Mouse (Mus musculus): Measurements from ENCODE around the gene Pms1. TPM values are rescaled to one million over a fixed set of nuclear protein-coding genes. Genes with fewer than 3 reads are reported as not detected.

Pms1 gene
- polyA plus RNA-seq, 1 experiment = 2.1 TPM

DNA sequence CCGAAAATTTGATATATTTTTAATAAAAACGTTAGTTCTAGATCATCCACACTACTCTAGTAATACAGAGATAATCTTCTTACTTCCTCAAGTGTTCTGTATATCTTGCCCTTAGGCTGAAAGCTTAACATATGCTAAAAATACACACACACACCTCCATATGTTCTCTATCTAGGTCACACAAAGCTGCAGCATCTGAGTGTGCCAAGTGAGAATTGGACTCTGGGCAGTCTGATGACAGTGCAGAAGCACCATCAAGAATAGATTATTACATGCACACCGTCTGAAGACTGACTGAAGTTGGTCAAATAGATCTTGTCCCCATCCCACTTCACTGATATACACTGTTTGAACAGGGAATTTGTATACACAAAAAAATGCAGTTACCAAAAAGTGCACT, 71.2 kb downstream of the Pms1 start:
- H3K36me3 ChIP-seq (ENCODE audit: control insufficient read depth, insufficient read depth) = no peaks in the 10 kb centered on the region
- no peak for TF ChIP-seq MYOG (IDR thresholded peaks at IDR 0.05; ENCODE audit: control insufficient read depth, extremely low read depth, insufficient read length)
- no peak for TF ChIP-seq FOSL1 (IDR thresholded peaks at IDR 0.05; ENCODE audit: insufficient read depth, low read length, poor library complexity, severe bottlenecking)
- no peak for TF ChIP-seq MYOD1 (IDR thresholded peaks at IDR 0.05; ENCODE audit: control insufficient read depth, insufficient read length, low read depth)
- TF ChIP-seq USF1 (IDR thresholded peaks at IDR 0.05; ENCODE audit: low read depth) = no peak
- TF ChIP-seq CTCF (IDR thresholded peaks at IDR 0.05; ENCODE audit: control insufficient read depth, insufficient read depth, insufficient read length) = no peak
- TF ChIP-seq CEBPB (IDR thresholded peaks at IDR 0.05; ENCODE audit: low read depth) = no peak
- no peak for TF ChIP-seq MAX (IDR thresholded peaks at IDR 0.05)

DNA sequence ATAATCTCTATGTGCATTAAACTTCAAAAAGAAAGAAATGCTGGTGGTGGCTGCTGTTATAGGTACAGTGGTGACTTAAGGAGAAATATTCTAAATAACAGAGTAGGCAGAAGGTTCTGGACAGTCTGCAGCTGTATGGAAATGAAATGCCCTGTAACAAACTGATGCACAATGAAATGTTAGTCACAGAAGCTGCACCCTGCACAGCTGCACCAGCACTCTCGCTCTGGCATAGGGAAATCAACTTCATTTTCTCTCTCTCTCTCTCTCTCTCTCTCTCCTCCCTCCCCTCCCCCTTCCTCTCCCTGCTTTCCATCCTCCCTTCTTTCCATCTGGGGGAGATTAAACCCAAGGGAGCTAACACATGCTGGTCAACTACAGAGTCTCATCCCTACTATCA, 72.0 kb downstream of the Pms1 start:
- Histone ChIP-seq H3K27me3 (ENCODE audit: control insufficient read depth, insufficient read depth, insufficient read length) (no peaks in the 10 kb centered on the region), H3K36me3 (ENCODE audit: control insufficient read depth, insufficient read depth) (no peaks in the 10 kb centered on the region), H3K4me3 (ENCODE audit: insufficient read depth, poor library complexity, severe bottlenecking) (no peak overlapping the region), H3K79me2 (ENCODE audit: control insufficient read depth, insufficient read depth) (no peaks in the 10 kb centered on the region), H3K79me3 (ENCODE audit: low read depth) (no peaks in the 10 kb centered on the region), H3ac (ENCODE audit: control insufficient read depth, insufficient read length, low read depth) (no peak overlapping the region)
- no peak for TF ChIP-seq MYOG (IDR thresholded peaks at IDR 0.05; ENCODE audit: control insufficient read depth, extremely low read depth, insufficient read length)
- no peak for TF ChIP-seq CTCF (IDR thresholded peaks at IDR 0.05; ENCODE audit: control insufficient read depth, insufficient read depth, insufficient read length)
- TF ChIP-seq CEBPB (IDR thresholded peaks at IDR 0.05; ENCODE audit: low read depth) = no peak
- TF ChIP-seq USF1 (IDR thresholded peaks at IDR 0.05; ENCODE audit: low read depth) = no peak
- TF ChIP-seq MAX (IDR thresholded peaks at IDR 0.05) = no peak
- no peak for TF ChIP-seq MYOD1 (IDR thresholded peaks at IDR 0.05; ENCODE audit: control insufficient read depth, insufficient read length, low read depth)
- TF ChIP-seq FOSL1 (IDR thresholded peaks at IDR 0.05; ENCODE audit: insufficient read depth, low read length, poor library complexity, severe bottlenecking) = no peak

More for the DNA sequence above, 71.2 kb downstream of the Pms1 start:
- H3K79me3 ChIP-seq (ENCODE audit: low read depth) = no peaks in the 10 kb centered on the region
- H3K27me3 ChIP-seq (ENCODE audit: control insufficient read depth, insufficient read depth, insufficient read length) = no peaks in the 10 kb centered on the region
- H3ac ChIP-seq (ENCODE audit: control insufficient read depth, insufficient read length, low read depth) = no peak overlapping the region
- H3K4me3 ChIP-seq (ENCODE audit: insufficient read depth, poor library complexity, severe bottlenecking) = no peak overlapping the region
- no peaks in the 10 kb centered on the region for H3K79me2 ChIP-seq (ENCODE audit: control insufficient read depth, insufficient read depth)

DNA sequence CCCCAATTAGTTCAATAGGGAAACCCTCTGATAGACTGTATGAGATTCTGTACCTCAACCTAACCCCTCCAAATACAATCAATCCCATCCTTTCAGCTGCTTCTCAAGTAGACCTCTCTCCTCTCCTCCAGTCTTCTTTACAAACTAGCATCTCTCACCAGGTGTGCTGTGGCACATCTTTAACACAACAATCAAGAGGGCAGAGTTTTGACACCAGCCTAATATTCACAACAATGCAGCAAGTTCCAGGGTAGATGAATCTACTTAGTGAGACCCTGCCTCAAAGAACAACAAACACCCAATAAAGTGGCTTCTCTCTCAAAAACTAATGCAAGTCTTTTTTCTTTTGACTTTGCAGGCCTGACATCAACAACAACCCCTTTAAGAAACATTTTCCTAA, 86.7 kb downstream of the Pms1 start:
- H3K4me3 ChIP-seq (ENCODE audit: insufficient read depth, poor library complexity, severe bottlenecking) = no peak overlapping the region
- H3ac ChIP-seq (ENCODE audit: control insufficient read depth, insufficient read length, low read depth) = no peak overlapping the region
- H3K27me3 ChIP-seq (ENCODE audit: control insufficient read depth, insufficient read depth, insufficient read length) = no peaks in the 10 kb centered on the region
- TF ChIP-seq MYOG (IDR thresholded peaks at IDR 0.05; ENCODE audit: control insufficient read depth, extremely low read depth, insufficient read length) (no peak), FOSL1 (IDR thresholded peaks at IDR 0.05; ENCODE audit: insufficient read depth, low read length, poor library complexity, severe bottlenecking) (no peak), MAX (IDR thresholded peaks at IDR 0.05) (no peak), MYOD1 (IDR thresholded peaks at IDR 0.05; ENCODE audit: control insufficient read depth, insufficient read length, low read depth) (no peak), CEBPB (IDR thresholded peaks at IDR 0.05; ENCODE audit: low read depth) (no peak), USF1 (IDR thresholded peaks at IDR 0.05; ENCODE audit: low read depth) (no peak)
- peaks cover 7% of the 10 kb centered on the region for H3K36me3 ChIP-seq (ENCODE audit: control insufficient read depth, insufficient read depth)
- H3K79me2 ChIP-seq (ENCODE audit: control insufficient read depth, insufficient read depth) = no peaks in the 10 kb centered on the region
- H3K79me3 ChIP-seq (ENCODE audit: low read depth) = no peaks in the 10 kb centered on the region

DNA sequence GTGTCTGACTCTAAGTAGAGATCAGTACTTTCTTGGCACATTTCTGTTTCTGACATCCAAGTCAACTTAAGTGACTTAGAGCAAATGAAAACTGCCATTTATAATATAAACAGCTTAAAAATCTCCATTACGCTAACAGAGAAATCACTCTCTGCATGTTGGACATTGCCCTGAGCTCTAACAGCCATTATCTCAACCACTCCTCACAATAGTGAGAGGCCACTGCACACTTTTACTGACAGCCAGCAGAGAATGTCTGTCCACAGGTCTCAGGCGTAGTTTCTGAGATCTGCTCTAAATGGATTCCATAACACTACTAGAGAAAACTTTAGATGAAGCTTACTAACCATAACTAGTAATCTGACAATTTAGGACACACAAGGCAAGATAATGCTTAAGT, 92.9 kb downstream of the Pms1 start:
- no peaks in the 10 kb centered on the region for H3K79me2 ChIP-seq (ENCODE audit: control insufficient read depth, insufficient read depth)
- no peak overlapping the region for H3ac ChIP-seq (ENCODE audit: control insufficient read depth, insufficient read length, low read depth)
- no peaks in the 10 kb centered on the region for H3K79me3 ChIP-seq (ENCODE audit: low read depth)
- H3K27me3 ChIP-seq (ENCODE audit: control insufficient read depth, insufficient read depth, insufficient read length) = no peaks in the 10 kb centered on the region
- no peak overlapping the region for H3K4me3 ChIP-seq (ENCODE audit: insufficient read depth, poor library complexity, severe bottlenecking)
- peaks cover 7% of the 10 kb centered on the region for H3K36me3 ChIP-seq (ENCODE audit: control insufficient read depth, insufficient read depth)
- no peak for TF ChIP-seq MYOG (IDR thresholded peaks at IDR 0.05; ENCODE audit: control insufficient read depth, extremely low read depth, insufficient read length)
- no peak for TF ChIP-seq CTCF (IDR thresholded peaks at IDR 0.05; ENCODE audit: control insufficient read depth, insufficient read depth, insufficient read length)
- TF ChIP-seq FOSL1 (IDR thresholded peaks at IDR 0.05; ENCODE audit: insufficient read depth, low read length, poor library complexity, severe bottlenecking) = no peak
- TF ChIP-seq MAX (IDR thresholded peaks at IDR 0.05) = no peak
- no peak for TF ChIP-seq CEBPB (IDR thresholded peaks at IDR 0.05; ENCODE audit: low read depth)
- no peak for TF ChIP-seq MYOD1 (IDR thresholded peaks at IDR 0.05; ENCODE audit: control insufficient read depth, insufficient read length, low read depth)
- TF ChIP-seq USF1 (IDR thresholded peaks at IDR 0.05; ENCODE audit: low read depth) = no peak

DNA sequence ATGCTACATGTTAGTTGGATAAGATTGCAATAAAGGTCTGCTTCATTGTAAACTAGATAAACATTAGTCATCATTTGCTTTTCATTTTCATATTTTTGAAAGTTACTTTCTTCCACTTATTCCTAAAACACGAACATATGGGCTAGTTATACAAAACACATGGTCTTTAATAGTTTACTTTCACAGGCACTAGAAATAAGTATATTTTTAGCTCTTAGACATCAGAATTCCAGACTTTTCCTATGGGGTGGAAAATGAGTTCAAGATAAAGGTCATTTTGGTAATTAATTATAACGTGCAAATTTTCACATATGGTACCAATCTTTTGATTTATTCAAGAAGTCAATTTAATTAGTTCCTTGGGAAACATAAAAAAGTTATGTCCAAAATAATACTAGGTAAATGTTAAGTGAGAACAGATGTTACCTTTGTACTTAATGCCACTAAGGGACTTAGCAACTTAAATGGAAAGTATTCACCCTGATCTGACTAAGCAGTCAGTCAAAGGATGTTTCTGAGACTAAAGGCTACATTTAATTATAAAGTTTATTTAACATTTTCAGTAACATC, 95.1 kb downstream of the Pms1 start:
- Histone ChIP-seq H3K36me3 (ENCODE audit: control insufficient read depth, insufficient read depth) (peaks cover 4% of the 10 kb centered on the region), H3ac (ENCODE audit: control insufficient read depth, insufficient read length, low read depth) (no peak overlapping the region), H3K27me3 (ENCODE audit: control insufficient read depth, insufficient read depth, insufficient read length) (no peaks in the 10 kb centered on the region), H3K79me2 (ENCODE audit: control insufficient read depth, insufficient read depth) (no peaks in the 10 kb centered on the region), H3K4me3 (ENCODE audit: insufficient read depth, poor library complexity, severe bottlenecking) (no peak overlapping the region), H3K79me3 (ENCODE audit: low read depth) (no peaks in the 10 kb centered on the region)
- no peak for TF ChIP-seq FOSL1 (IDR thresholded peaks at IDR 0.05; ENCODE audit: insufficient read depth, low read length, poor library complexity, severe bottlenecking)
- TF ChIP-seq USF1 (IDR thresholded peaks at IDR 0.05; ENCODE audit: low read depth) = no peak
- no peak for TF ChIP-seq MYOG (IDR thresholded peaks at IDR 0.05; ENCODE audit: control insufficient read depth, extremely low read depth, insufficient read length)
- no peak for TF ChIP-seq CEBPB (IDR thresholded peaks at IDR 0.05; ENCODE audit: low read depth)
- no peak for TF ChIP-seq MYOD1 (IDR thresholded peaks at IDR 0.05; ENCODE audit: control insufficient read depth, insufficient read length, low read depth)
- no peak for TF ChIP-seq MAX (IDR thresholded peaks at IDR 0.05)
- TF ChIP-seq CTCF (IDR thresholded peaks at IDR 0.05; ENCODE audit: control insufficient read depth, insufficient read depth, insufficient read length) = no peak

DNA sequence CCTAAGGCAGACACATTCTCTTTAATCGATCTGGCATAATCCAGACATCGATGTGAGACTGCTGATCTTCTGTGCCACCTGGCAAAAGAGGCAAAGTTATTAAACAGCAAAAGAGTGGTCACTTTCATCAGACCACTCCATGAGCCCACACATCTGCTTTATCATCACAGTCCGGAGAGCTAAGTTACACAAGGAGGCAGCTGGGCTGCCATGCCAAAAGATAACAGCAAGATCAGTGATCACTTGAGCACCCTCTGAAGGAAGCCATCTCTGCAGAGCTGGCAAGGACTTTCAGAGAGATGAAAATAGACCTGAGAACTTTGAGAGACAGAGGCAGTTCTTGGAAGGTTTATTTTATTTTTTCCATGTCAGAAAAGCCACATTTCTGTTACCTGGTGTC, 102.3 kb downstream of the Pms1 start:
- no peaks in the 10 kb centered on the region for H3K36me3 ChIP-seq (ENCODE audit: control insufficient read depth, insufficient read depth)
- H3ac ChIP-seq (ENCODE audit: control insufficient read depth, insufficient read length, low read depth) = no peak overlapping the region
- no peaks in the 10 kb centered on the region for H3K27me3 ChIP-seq (ENCODE audit: control insufficient read depth, insufficient read depth, insufficient read length)
- no peaks in the 10 kb centered on the region for H3K79me2 ChIP-seq (ENCODE audit: control insufficient read depth, insufficient read depth)
- TF ChIP-seq MYOG (IDR thresholded peaks at IDR 0.05; ENCODE audit: control insufficient read depth, extremely low read depth, insufficient read length) (no peak), MYOD1 (IDR thresholded peaks at IDR 0.05; ENCODE audit: control insufficient read depth, insufficient read length, low read depth) (no peak), FOSL1 (IDR thresholded peaks at IDR 0.05; ENCODE audit: insufficient read depth, low read length, poor library complexity, severe bottlenecking) (no peak), MAX (IDR thresholded peaks at IDR 0.05) (no peak), USF1 (IDR thresholded peaks at IDR 0.05; ENCODE audit: low read depth) (no peak), CTCF (IDR thresholded peaks at IDR 0.05; ENCODE audit: control insufficient read depth, insufficient read depth, insufficient read length) (no peak), CEBPB (IDR thresholded peaks at IDR 0.05; ENCODE audit: low read depth) (no peak)
- no peaks in the 10 kb centered on the region for H3K79me3 ChIP-seq (ENCODE audit: low read depth)
- no peak overlapping the region for H3K4me3 ChIP-seq (ENCODE audit: insufficient read depth, poor library complexity, severe bottlenecking)
